Mouse (Mus musculus) right cerebral cortex, postnatal 4 days (tissue): ENCODE measurements at regions not wholly inside any gene's neighbourhood (a gene's known extent, or its start where the extent isn't known, plus 50 kb on each side); places are given as distances from the start of the nearest gene placed in this dataset.
"Not testable (repeated sequence)": the region's sequence is repeated elsewhere in the genome, so short reads cannot be mapped to it uniquely, and the experiment has no call there.

Source experiments
- DNase-seq: peaks from one replicate; pipeline ENCODE4 v3.0.0-alpha.2; 2022

- no peak for DNase-seq
Observed at GRCm38 (mm10) chr9:27453476-27453875, 56.9 kb downstream of the Spata19 start.

- DNase-seq: no peak
Observed at GRCm38 (mm10) chr9:27453924-27454652, 57.5 kb downstream of the Spata19 start.

GRCm38 (mm10) chr9:27458335-27459040 is 61.9 kb downstream of the Spata19 start:
- DNase-seq: no peak

GRCm38 (mm10) chr9:27461029-27461428 is 64.4 kb downstream of the Spata19 start:
- DNase-seq: no peak

- DNase-seq: no peak
Observed at GRCm38 (mm10) chr9:27464006-27464405, 67.4 kb downstream of the Spata19 start.

GRCm38 (mm10) chr9:27475468-27475867 is 78.9 kb downstream of the Spata19 start:
- no peak for DNase-seq

- no peak for DNase-seq
Observed at GRCm38 (mm10) chr9:27476636-27477035, 80.0 kb downstream of the Spata19 start.

- no peak for DNase-seq
Observed at GRCm38 (mm10) chr9:27477079-27477687, 80.6 kb downstream of the Spata19 start.

GRCm38 (mm10) chr9:27478346-27478745 is 81.7 kb downstream of the Spata19 start:
- no peak for DNase-seq

GRCm38 (mm10) chr9:27501816-27502215 is 105.2 kb downstream of the Spata19 start:
- DNase-seq: no peak

- peak; percentile 17 for DNase-seq
Observed at GRCm38 (mm10) chr9:27509157-27509556, 112.6 kb downstream of the Spata19 start.

- no peak for DNase-seq
Observed at GRCm38 (mm10) chr9:27509711-27510110, 113.1 kb downstream of the Spata19 start.

GRCm38 (mm10) chr9:27511161-27511560 is 114.6 kb downstream of the Spata19 start:
- no peak for DNase-seq

- no peak for DNase-seq
Observed at GRCm38 (mm10) chr9:27515427-27516110, 119.0 kb downstream of the Spata19 start.

GRCm38 (mm10) chr9:27518031-27518430 is 121.4 kb downstream of the Spata19 start:
- DNase-seq: no peak

- DNase-seq: no peak
Observed at GRCm38 (mm10) chr9:27519711-27520110, 123.1 kb downstream of the Spata19 start.

- DNase-seq: no peak
Observed at GRCm38 (mm10) chr9:27521181-27521580, 124.6 kb downstream of the Spata19 start.

- no peak for DNase-seq
Observed at GRCm38 (mm10) chr9:27526681-27527080, 130.1 kb downstream of the Spata19 start.

- peak; percentile 15 for DNase-seq
Observed at GRCm38 (mm10) chr9:27538480-27538879, 141.9 kb downstream of the Spata19 start.

GRCm38 (mm10) chr9:27541585-27542151 is 145.1 kb downstream of the Spata19 start:
- no peak for DNase-seq

GRCm38 (mm10) chr9:27554697-27555096 is 158.1 kb downstream of the Spata19 start:
- not testable (repeated sequence) for DNase-seq

- no peak for DNase-seq
Observed at GRCm38 (mm10) chr9:27556315-27557225, 160.0 kb downstream of the Spata19 start.
